Mouse (Mus musculus) ovary, adult 2 months (tissue): ENCODE data around the gene Chac2. TPM values are rescaled to one million over a fixed set of nuclear protein-coding genes. Genes with fewer than 3 reads are reported as not detected.

Experiments
- polyA plus RNA-seq: library from polyadenylated mRNA; depleted of rRNA; stranded (reverse); fragments of >200 nt; gene quantifications from 2 replicates; pipeline ENCODE4 v1.2.3, GENCODE M21; 2012; rRNA removed

The Chac2 gene
- polyA plus RNA-seq = 2.9 and 3.1 TPM in 2 replicates

DNA sequence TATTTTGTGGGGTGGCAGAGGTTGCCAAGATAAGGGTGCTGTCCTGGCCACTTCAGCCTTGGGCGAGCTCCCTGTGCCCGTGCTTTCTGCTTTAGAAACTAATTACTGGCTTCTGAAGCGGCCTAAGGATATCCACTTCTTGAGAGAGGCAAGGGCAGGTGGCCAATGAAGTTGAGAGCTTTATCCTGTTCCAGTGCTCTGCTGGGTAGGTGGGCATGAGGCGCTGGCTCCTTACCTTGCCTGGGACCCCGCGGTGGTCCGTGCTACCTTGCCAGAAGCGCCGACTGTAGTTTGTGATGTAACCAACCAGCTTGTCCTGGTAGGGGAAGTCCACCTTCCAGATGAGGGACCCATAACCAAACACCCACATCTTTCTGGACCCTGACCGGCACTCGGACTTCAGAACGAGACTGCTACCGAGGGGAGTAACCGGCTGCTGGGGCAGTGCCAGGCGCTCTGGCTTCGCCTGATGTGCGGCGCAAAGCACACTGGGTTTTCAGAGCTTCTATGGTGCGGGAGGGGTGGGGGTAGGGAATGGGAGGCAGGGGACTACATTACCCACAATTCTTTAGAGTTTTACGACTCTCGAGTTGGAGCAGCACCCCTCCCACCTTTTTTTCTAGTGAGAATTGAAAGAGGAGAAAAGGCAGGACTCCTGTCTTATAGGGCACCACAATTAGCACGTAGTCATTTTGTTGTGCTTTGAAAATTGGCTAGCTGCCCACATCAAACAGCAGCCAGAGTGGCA is at the start of gene Chac2:
Gene Chac2 (minus strand): TSS at position 474 of the 748 bp plus-strand sequence.

GRCm38 (mm10) chr11:30954279-30954725 is 31.8 kb downstream of the Chac2 start, which contains the start of gene Erlec1:
Gene Erlec1 (minus strand): TSS chr11:30954335.

Other genes starting within 250 kb of the Chac2 start
- gene Psme4, start 214.6 kb downstream of the Chac2 start, polyA plus RNA-seq = 7.3 and 7.6 TPM in 2 replicates
- gene Gpr75, start 101.0 kb downstream of the Chac2 start, polyA plus RNA-seq = 0.29 and 0.52 TPM in 2 replicates
- gene Asb3, start 100.9 kb downstream of the Chac2 start, polyA plus RNA-seq = 1.4 and 1.6 TPM in 2 replicates
- gene Erlec1, start 32.0 kb downstream of the Chac2 start, polyA plus RNA-seq = 12.9 and 25.3 TPM in 2 replicates
- not detected in 2 replicates for gene Gm17332, start 196.1 kb upstream of the Chac2 start, polyA plus RNA-seq